Mouse (Mus musculus) cortical plate, adult 2 months (tissue): ENCODE results near the gene Kif6.

Experiments used
- CTCF ChIP-seq: fragments of 200-500 bp; IDR thresholded peaks from 2 replicates; pipeline ENCODE4 v1.5.1; 2011; ENCODE audit warnings: mild to moderate bottlenecking, control low read depth, low read length; ENCODE audit not compliant: insufficient read depth; ENCODE audit errors: extremely low read depth
- POLR2A ChIP-seq: fragments of 200-500 bp; IDR thresholded peaks from 2 replicates; pipeline ENCODE4 v1.6.1; 2011; ENCODE audit warnings: mild to moderate bottlenecking, low read length, control low read depth; ENCODE audit not compliant: insufficient read depth; ENCODE audit errors: extremely low read depth

GRCm38 (mm10) chr17:49615241-49615651 lies 310 bp downstream of the Kif6 start:
- TF ChIP-seq CTCF = no peak
- TF ChIP-seq POLR2A = no peak
